Mouse (Mus musculus) hindbrain, embryonic 13.5 days (tissue): ENCODE measurements at regions not wholly inside any gene's neighbourhood (a gene's known extent, or its start where the extent isn't known, plus 50 kb on each side); places are given as distances from the start of the nearest gene placed in this dataset.

Experiments
- ATAC-seq: fragments of 200-750 bp; cut with Nextera tagmentation; 2 replicates; pipeline ENCODE4 v1.8.0; 2017; ENCODE audit warnings: moderate TSS enrichment; ENCODE audit not compliant: low FRiP score
- H3K27ac ChIP-seq: fragments of 300-500 bp; sonication (generic); 2 replicates; pipeline ENCODE4 v1.5.1; 2015; ENCODE audit warnings: inconsistent platforms, mild to moderate bottlenecking, moderate library complexity
- H3K27me3 ChIP-seq: fragments of 300-500 bp; sonication (generic); 2 replicates; pipeline ENCODE4 v1.6.1; 2015; ENCODE audit warnings: mild to moderate bottlenecking, inconsistent platforms
- H3K36me3 ChIP-seq: fragments of 300-500 bp; sonication (generic); 2 replicates; pipeline ENCODE4 v1.6.1; 2015; ENCODE audit warnings: mild to moderate bottlenecking, inconsistent platforms
- H3K4me1 ChIP-seq: fragments of 300-500 bp; sonication (generic); replicated peaks from 2 replicates; pipeline ENCODE4 v1.6.1; 2015; ENCODE audit warnings: inconsistent platforms
- H3K4me2 ChIP-seq: fragments of 300-500 bp; sonication (generic); 2 replicates; pipeline ENCODE4 v1.6.1; 2015; ENCODE audit warnings: inconsistent platforms, mild to moderate bottlenecking, moderate library complexity
- H3K4me3 ChIP-seq: fragments of 300-500 bp; sonication (generic); 2 replicates; pipeline ENCODE4 v1.5.1; 2015; ENCODE audit warnings: mild to moderate bottlenecking, inconsistent platforms
- H3K9ac ChIP-seq: fragments of 300-500 bp; sonication (generic); 2 replicates; pipeline ENCODE4 v1.6.1; 2015; ENCODE audit warnings: mild to moderate bottlenecking, inconsistent platforms
- H3K9me3 ChIP-seq: fragments of 300-500 bp; sonication (generic); 2 replicates; pipeline ENCODE4 v1.6.1; 2016; ENCODE audit warnings: inconsistent platforms
- WGBS: fragments of 180-500 bp; shearing (Covaris S2); methylation state at CpG from one replicate; pipeline ENCODE4 v1.1.7; 2015; 5-methylcytosine and 5-hydroxymethylcytosine counted together

GRCm38 (mm10) chr3:66592259-66592658 is 295.6 kb upstream of the Veph1 start:
- 52% methylated on average over 7 of the region's 7 CpGs for WGBS

DNA sequence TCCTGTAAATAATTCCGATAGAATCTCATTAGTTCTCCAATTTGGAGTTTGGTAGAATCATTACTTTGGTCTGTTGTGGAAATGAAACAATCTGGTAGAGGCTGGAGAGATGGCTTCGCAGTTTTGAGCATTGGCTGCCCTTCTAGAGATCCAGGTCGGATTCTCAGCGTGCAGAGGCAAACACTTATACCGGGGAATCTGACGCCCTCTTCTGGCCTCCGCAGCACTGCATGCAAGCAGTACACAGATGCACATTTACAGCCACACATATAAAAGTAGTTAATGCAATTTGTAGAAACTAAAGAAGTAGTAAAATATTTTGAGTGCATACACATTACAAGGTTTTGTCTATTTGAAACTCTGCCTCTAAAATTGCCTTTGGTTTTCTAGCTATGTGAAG is 294.1 kb upstream of the Veph1 start:
- Histone ChIP-seq H3K4me2 (no peak overlapping the region), H3K36me3 (no peaks in the 10 kb centered on the region), H3K27ac (no peak overlapping the region), H3K4me1 (0 out of 2 replicates have a peak, but pooled peaks cover 3% of the 10 kb centered on the region), H3K27me3 (peaks cover 15% of the 10 kb centered on the region), H3K9me3 (no peaks in the 10 kb centered on the region), H3K9ac (no peak overlapping the region), H3K4me3 (no peak overlapping the region)
- no peak for ATAC-seq
- 59% methylated on average over 7 of the region's 7 CpGs for WGBS

More at GRCm38 (mm10) chr3:66592259-66592658, 295.6 kb upstream of the Veph1 start:
- H3K4me1 ChIP-seq, result 0 out of 2 replicates have a peak, but pooled peaks cover 3% of the 10 kb centered on the region
- no peak overlapping the region for H3K4me3 ChIP-seq
- no peak overlapping the region for H3K4me2 ChIP-seq
- H3K27me3 ChIP-seq, result peaks cover 18% of the 10 kb centered on the region
- no peak for ATAC-seq
- no peak overlapping the region for H3K9ac ChIP-seq
- no peaks in the 10 kb centered on the region for H3K36me3 ChIP-seq
- H3K9me3 ChIP-seq, result no peaks in the 10 kb centered on the region
- H3K27ac ChIP-seq, result no peak overlapping the region

- 85% methylated on average over 4 of the region's 4 CpGs for WGBS
- peaks cover 13% of the 10 kb centered on the region for H3K27me3 ChIP-seq
- H3K4me3 ChIP-seq, result no peak overlapping the region
- H3K9ac ChIP-seq, result no peak overlapping the region
- H3K4me2 ChIP-seq, result no peak overlapping the region
- 0 out of 2 replicates have a peak, but pooled peaks cover 3% of the 10 kb centered on the region for H3K4me1 ChIP-seq
- no peak overlapping the region for H3K27ac ChIP-seq
- H3K36me3 ChIP-seq, result no peaks in the 10 kb centered on the region
- no peak for ATAC-seq
- H3K9me3 ChIP-seq, result no peaks in the 10 kb centered on the region
Measured at GRCm38 (mm10) chr3:66589483-66589882, 292.8 kb upstream of the Veph1 start.

DNA sequence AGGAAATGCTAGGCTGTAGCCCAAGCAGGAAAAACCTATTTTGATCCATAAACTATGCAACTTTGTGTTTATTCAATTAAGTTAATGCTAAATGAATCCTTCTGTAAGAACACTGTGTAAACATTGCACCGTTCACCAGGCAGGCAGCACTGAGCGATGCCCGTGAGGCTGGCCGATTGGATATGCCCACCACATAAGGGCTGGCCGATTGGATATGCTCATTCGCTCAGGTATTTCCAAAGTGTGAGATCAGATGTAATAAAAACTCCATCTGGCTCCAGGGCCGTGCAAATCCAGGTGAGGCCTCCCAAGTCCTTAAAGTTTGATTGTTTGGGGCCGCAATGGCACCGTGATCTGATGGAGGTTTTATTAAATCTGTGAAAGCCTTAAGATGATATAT is 288.2 kb upstream of the Veph1 start:
- no peaks in the 10 kb centered on the region for H3K4me1 ChIP-seq
- no peak overlapping the region for H3K4me2 ChIP-seq
- H3K27me3 ChIP-seq, result no peaks in the 10 kb centered on the region
- WGBS, result 94% methylated on average over 9 of the region's 9 CpGs
- no peak for ATAC-seq
- H3K36me3 ChIP-seq, result no peaks in the 10 kb centered on the region
- H3K27ac ChIP-seq, result no peak overlapping the region
- no peak overlapping the region for H3K9ac ChIP-seq
- no peaks in the 10 kb centered on the region for H3K9me3 ChIP-seq
- H3K4me3 ChIP-seq, result no peak overlapping the region

- ATAC-seq, result peak; percentile 57; the same call in 1 of the 2 replicates
Measured at GRCm38 (mm10) chr3:66584101-66584500, 287.5 kb upstream of the Veph1 start.

DNA sequence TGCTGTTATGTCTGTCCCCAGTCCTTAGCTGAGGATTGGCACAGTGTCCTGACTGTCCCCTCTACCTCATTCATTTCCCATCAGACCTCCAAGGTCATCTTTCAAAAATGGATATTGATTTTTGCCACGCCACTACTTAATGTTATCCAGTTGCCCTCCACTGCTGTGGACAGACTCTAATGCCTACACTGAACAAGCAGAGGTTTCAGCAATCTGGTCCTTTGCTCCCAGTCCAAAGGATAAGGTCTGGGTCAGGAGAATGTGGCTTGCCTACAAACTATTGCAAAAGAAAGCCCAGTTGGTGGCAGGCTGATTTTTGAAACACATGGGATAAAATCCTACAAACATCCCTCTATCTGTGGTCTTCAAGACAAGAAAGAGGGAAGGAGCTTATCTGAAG is 280.0 kb upstream of the Veph1 start:
- Histone ChIP-seq H3K27me3 (no peaks in the 10 kb centered on the region), H3K4me2 (no peak overlapping the region), H3K27ac (no peak overlapping the region), H3K4me1 (no peaks in the 10 kb centered on the region; the same call in 1 of the 2 replicates), H3K4me3 (no peak overlapping the region), H3K9me3 (no peaks in the 10 kb centered on the region), H3K9ac (no peak overlapping the region), H3K36me3 (no peaks in the 10 kb centered on the region)
- whole genome bisulfite sequencing, result 86% methylated on average over 1 of the region's 1 CpGs
- no peak for ATAC-seq

More at GRCm38 (mm10) chr3:66584101-66584500, 287.5 kb upstream of the Veph1 start:
- no peak overlapping the region for H3K27ac ChIP-seq
- H3K9me3 ChIP-seq, result no peaks in the 10 kb centered on the region
- 64% methylated on average over 5 of the region's 5 CpGs for WGBS
- no peak overlapping the region for H3K4me3 ChIP-seq
- H3K9ac ChIP-seq, result no peak overlapping the region
- H3K36me3 ChIP-seq, result no peaks in the 10 kb centered on the region
- no peaks in the 10 kb centered on the region for H3K4me1 ChIP-seq
- H3K27me3 ChIP-seq, result no peaks in the 10 kb centered on the region
- H3K4me2 ChIP-seq, result no peak overlapping the region

DNA sequence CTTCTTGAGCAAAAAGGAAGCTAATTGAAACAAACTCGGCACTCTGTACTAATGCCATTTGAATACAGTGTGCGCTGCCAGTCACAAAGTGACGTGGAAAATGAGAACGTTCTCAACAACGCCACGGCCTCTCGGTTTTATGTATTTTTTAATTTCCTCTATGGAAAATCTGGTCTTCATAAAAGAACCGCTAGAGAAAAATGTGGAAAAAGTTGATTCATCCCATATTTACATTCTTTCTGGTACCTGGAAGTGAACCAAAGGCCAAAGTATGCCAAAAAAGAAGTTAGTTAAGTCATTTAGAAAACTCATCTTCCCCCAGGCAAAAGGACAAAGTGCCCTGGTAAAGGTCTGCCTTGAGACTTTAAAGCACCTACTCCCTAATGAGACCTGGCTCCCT is 277.7 kb upstream of the Veph1 start:
- no peaks in the 10 kb centered on the region for H3K9me3 ChIP-seq
- ATAC-seq, result no peak
- H3K4me2 ChIP-seq, result no peak overlapping the region
- 90% methylated on average over 8 of the region's 8 CpGs for WGBS
- no peak overlapping the region for H3K27ac ChIP-seq
- no peaks in the 10 kb centered on the region for H3K27me3 ChIP-seq
- no peak overlapping the region for H3K4me3 ChIP-seq
- no peaks in the 10 kb centered on the region; the same call in 1 of the 2 replicates for H3K4me1 ChIP-seq
- no peaks in the 10 kb centered on the region for H3K36me3 ChIP-seq
- no peak overlapping the region for H3K9ac ChIP-seq

- H3K4me3 ChIP-seq, result no peak overlapping the region
- WGBS, result 86% methylated on average over 12 of the region's 12 CpGs
- H3K4me2 ChIP-seq, result no peak overlapping the region
- H3K4me1 ChIP-seq, result no peaks in the 10 kb centered on the region; the same call in 1 of the 2 replicates
- ATAC-seq, result no peak
- H3K27me3 ChIP-seq, result no peaks in the 10 kb centered on the region
- H3K9ac ChIP-seq, result no peak overlapping the region
- no peaks in the 10 kb centered on the region for H3K36me3 ChIP-seq
- no peak overlapping the region for H3K27ac ChIP-seq
- H3K9me3 ChIP-seq, result no peaks in the 10 kb centered on the region
Measured at GRCm38 (mm10) chr3:66572887-66573519, 276.4 kb upstream of the Veph1 start.

- H3K4me2 ChIP-seq, result no peak overlapping the region
- 73% methylated on average over 5 of the region's 5 CpGs for WGBS
Measured at GRCm38 (mm10) chr3:66570342-66570741, 273.7 kb upstream of the Veph1 start.

GRCm38 (mm10) chr3:66564268-66565245 is 267.9 kb upstream of the Veph1 start:
- Histone ChIP-seq H3K27ac (no peak overlapping the region), H3K9me3 (no peaks in the 10 kb centered on the region), H3K4me1 (peaks cover 5% of the 10 kb centered on the region; the same call in 1 of the 2 replicates), H3K9ac (no peak overlapping the region), H3K4me3 (no peak overlapping the region), H3K36me3 (no peaks in the 10 kb centered on the region), H3K4me2 (no peak overlapping the region), H3K27me3 (no peaks in the 10 kb centered on the region)
- WGBS, result 77% methylated on average over 7 of the region's 7 CpGs
- no peak for ATAC-seq

More at GRCm38 (mm10) chr3:66570342-66570741, 273.7 kb upstream of the Veph1 start:
- Histone ChIP-seq H3K9me3 (no peaks in the 10 kb centered on the region), H3K27me3 (no peaks in the 10 kb centered on the region), H3K36me3 (no peaks in the 10 kb centered on the region), H3K4me1 (no peaks in the 10 kb centered on the region; the same call in 1 of the 2 replicates), H3K9ac (no peak overlapping the region), H3K27ac (no peak overlapping the region), H3K4me3 (no peak overlapping the region)
- no peak for ATAC-seq

DNA sequence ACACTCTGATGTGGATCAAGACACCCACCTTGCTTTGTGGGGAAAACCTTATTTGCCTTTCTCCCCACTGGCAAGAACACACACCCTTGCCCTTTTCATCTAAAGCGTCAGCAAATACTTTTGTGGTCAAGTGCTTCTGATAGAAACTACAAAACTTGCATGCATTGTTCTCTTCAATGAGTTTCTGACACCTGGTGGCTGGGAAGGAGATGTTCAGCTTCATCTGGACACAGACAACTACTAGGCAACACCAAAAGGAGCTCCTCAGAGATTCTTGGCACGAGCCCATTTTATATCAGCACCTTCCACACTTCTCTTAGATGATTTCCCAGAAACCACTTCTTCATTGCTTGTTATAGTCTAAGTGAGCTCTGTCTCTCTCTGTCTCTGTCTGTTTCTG is 266.7 kb upstream of the Veph1 start:
- no peaks in the 10 kb centered on the region for H3K27me3 ChIP-seq
- no peaks in the 10 kb centered on the region for H3K36me3 ChIP-seq
- 81% methylated on average over 2 of the region's 2 CpGs for WGBS
- H3K4me3 ChIP-seq, result no peak overlapping the region
- H3K4me2 ChIP-seq, result no peak overlapping the region
- ATAC-seq, result no peak
- H3K9me3 ChIP-seq, result no peaks in the 10 kb centered on the region
- no peak overlapping the region for H3K9ac ChIP-seq
- H3K4me1 ChIP-seq, result peaks cover 5% of the 10 kb centered on the region; the same call in 1 of the 2 replicates
- no peak overlapping the region for H3K27ac ChIP-seq

DNA sequence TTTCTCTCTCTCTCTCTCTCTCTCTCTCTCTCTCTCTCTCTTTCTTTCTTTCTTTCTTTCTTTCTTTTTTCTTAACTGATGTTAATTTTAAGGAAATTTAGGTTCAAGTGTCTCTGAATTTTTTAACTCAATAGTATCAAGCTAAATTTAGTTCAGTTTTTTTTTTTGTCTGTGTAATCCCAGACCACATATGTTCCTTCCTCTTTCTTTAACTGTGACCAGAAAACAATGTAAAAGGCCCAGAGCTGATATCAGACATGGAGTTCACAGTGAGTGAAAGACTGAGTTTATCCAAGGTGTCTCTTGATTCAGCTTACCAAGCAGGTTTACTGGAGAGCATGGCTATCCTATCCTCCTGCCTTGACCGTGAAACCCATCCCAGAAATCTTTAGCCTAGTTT is 258.9 kb upstream of the Veph1 start:
- H3K9me3 ChIP-seq, result no peaks in the 10 kb centered on the region
- H3K4me2 ChIP-seq, result no peak overlapping the region
- H3K36me3 ChIP-seq, result no peaks in the 10 kb centered on the region
- no peak overlapping the region for H3K9ac ChIP-seq
- H3K27ac ChIP-seq, result no peak overlapping the region
- no peak for ATAC-seq
- no peaks in the 10 kb centered on the region; the same call in 1 of the 2 replicates for H3K4me1 ChIP-seq
- H3K27me3 ChIP-seq, result no peaks in the 10 kb centered on the region
- H3K4me3 ChIP-seq, result no peak overlapping the region
- WGBS, result 97% methylated on average over 1 of the region's 1 CpGs
